Mouse (Mus musculus) thymus, postnatal 4 days (tissue): Measurements from ENCODE around the gene Nrxn2.

ENCODE experiments used
- DNase-seq: peaks from one replicate; pipeline ENCODE4 v3.0.0; 2021

Gene Nrxn2

GRCm38 (mm10) chr19:6543518-6543917 is 125.0 kb downstream of the Nrxn2 start:
- DNase-seq, result no peak

- no peak for DNase-seq
These were observed 126.2 kb downstream of the Nrxn2 start for GRCm38 (mm10) chr19:6544712-6545111.

GRCm38 (mm10) chr19:6545481-6545880 is 127.0 kb downstream of the Nrxn2 start:
- no peak for DNase-seq

- DNase-seq, result no peak
These were observed 127.6 kb downstream of the Nrxn2 start for GRCm38 (mm10) chr19:6546096-6546495.

GRCm38 (mm10) chr19:6547801-6548200 is 129.3 kb downstream of the Nrxn2 start:
- no peak for DNase-seq

GRCm38 (mm10) chr19:6548431-6549410 is 130.2 kb downstream of the Nrxn2 start:
- DNase-seq, result no peak

- DNase-seq, result no peak
These were observed 131.0 kb downstream of the Nrxn2 start for GRCm38 (mm10) chr19:6549566-6549965.

- no peak for DNase-seq
These were observed 132.7 kb downstream of the Nrxn2 start for GRCm38 (mm10) chr19:6551215-6551614.

- peak; percentile 74 for DNase-seq
These were observed 133.9 kb downstream of the Nrxn2 start for GRCm38 (mm10) chr19:6552302-6553028.

GRCm38 (mm10) chr19:6553174-6553573 is 134.6 kb downstream of the Nrxn2 start:
- no peak for DNase-seq

GRCm38 (mm10) chr19:6553819-6554582 is 135.5 kb downstream of the Nrxn2 start:
- peak; percentile 45 for DNase-seq

GRCm38 (mm10) chr19:6559576-6559975 is 141.0 kb downstream of the Nrxn2 start:
- no peak for DNase-seq

- DNase-seq, result no peak
These were observed 141.8 kb downstream of the Nrxn2 start for GRCm38 (mm10) chr19:6560246-6560815.

GRCm38 (mm10) chr19:6565136-6565535 is 146.6 kb downstream of the Nrxn2 start:
- DNase-seq, result no peak

GRCm38 (mm10) chr19:6566450-6566849 is 147.9 kb downstream of the Nrxn2 start:
- DNase-seq, result no peak

GRCm38 (mm10) chr19:6569021-6569420 is 150.5 kb downstream of the Nrxn2 start:
- DNase-seq, result no peak

GRCm38 (mm10) chr19:6569561-6569960 is 151.0 kb downstream of the Nrxn2 start:
- DNase-seq, result no peak

- DNase-seq, result no peak
These were observed 152.9 kb downstream of the Nrxn2 start for GRCm38 (mm10) chr19:6571476-6571875.

- DNase-seq, result no peak
These were observed 153.5 kb downstream of the Nrxn2 start for GRCm38 (mm10) chr19:6572001-6572400.
